Mouse (Mus musculus) bone marrow, adult 2 months (tissue): ENCODE results near the gene Ccrl2.

Experiments
- CTCF ChIP-seq: fragments of 200-500 bp; IDR thresholded peaks from 2 replicates; pipeline ENCODE4 v1.5.1; 2011; ENCODE audit warnings: low read length, control low read depth; ENCODE audit not compliant: control insufficient read depth, insufficient read depth
- POLR2A ChIP-seq: fragments of 200-500 bp; IDR thresholded peaks from 2 replicates; pipeline ENCODE4 v1.6.1; 2011; ENCODE audit warnings: low read depth, mild to moderate bottlenecking, control low read depth, low read length, borderline replicate concordance; ENCODE audit not compliant: control insufficient read depth

- TF ChIP-seq CTCF: no peak
- no peak for TF ChIP-seq POLR2A
These were observed 28.8 kb upstream of the Ccrl2 start for GRCm38 (mm10) chr9:111086137-111086536.
